Mouse (Mus musculus) liver, postnatal 0 days (tissue): ENCODE data around the gene Rtkn. TPM values are rescaled to one million over a fixed set of nuclear protein-coding genes. Genes with fewer than 3 reads are reported as not detected.
A peak's percentile ranks its signal among the peaks of the same experiment; 100 is the strongest.

ENCODE experiments used
- ATAC-seq: fragments of 200-750 bp; cut with Nextera tagmentation; 2 replicates; pipeline ENCODE4 v1.8.0; 2017; ENCODE audit warnings: mild to moderate bottlenecking, moderate library complexity
- DNase-seq: peaks from one replicate; pipeline ENCODE4 v3.0.0-alpha.2; 2016
- H3K27ac ChIP-seq: fragments of 300-500 bp; sonication (generic); 2 replicates; pipeline ENCODE4 v1.5.1; 2014; ENCODE audit warnings: antibody characterized with exemption, moderate library complexity, mild to moderate bottlenecking, low read depth
- H3K27me3 ChIP-seq: fragments of 300-500 bp; sonication (generic); 2 replicates; pipeline ENCODE4 v1.6.1; 2014; ENCODE audit warnings: low read length, control low read depth, mixed read lengths; ENCODE audit not compliant: insufficient read depth
- H3K36me3 ChIP-seq: fragments of 300-500 bp; sonication (generic); replicated peaks from 2 replicates; pipeline ENCODE4 v1.6.1; 2014; ENCODE audit warnings: mild to moderate bottlenecking, control low read depth, low read length, moderate library complexity, mixed read lengths; ENCODE audit not compliant: insufficient read depth
- H3K4me1 ChIP-seq: fragments of 300-500 bp; sonication (generic); 2 replicates; pipeline ENCODE4 v1.6.1; 2014; ENCODE audit warnings: antibody characterized with exemption, mild to moderate bottlenecking, control low read depth; ENCODE audit not compliant: insufficient read depth
- H3K4me2 ChIP-seq: fragments of 300-500 bp; sonication (generic); 2 replicates; pipeline ENCODE4 v1.6.1; 2014; ENCODE audit warnings: low read depth, mild to moderate bottlenecking, low read length, moderate library complexity, mixed read lengths
- H3K4me3 ChIP-seq: fragments of 300-500 bp; sonication (generic); 2 replicates; pipeline ENCODE4 v1.5.1; 2014; ENCODE audit warnings: low read depth, low read length
- H3K9ac ChIP-seq: fragments of 300-500 bp; sonication (generic); replicated peaks from 2 replicates; pipeline ENCODE4 v1.6.1; 2014; ENCODE audit warnings: mild to moderate bottlenecking, moderate library complexity
- H3K9me3 ChIP-seq: fragments of 300-500 bp; sonication (generic); 2 replicates; pipeline ENCODE4 v1.6.1; 2016; ENCODE audit warnings: mild to moderate bottlenecking, control low read depth, low read length, mixed read lengths
- CTCF ChIP-seq: sonication (generic); IDR thresholded peaks from 2 replicates; pipeline ENCODE4 v1.5.1; 2016; ENCODE audit warnings: antibody characterized with exemption, low read depth
- EP300 ChIP-seq: IDR thresholded peaks from 2 replicates; pipeline ENCODE4 v1.6.1; 2016; ENCODE audit warnings: antibody characterized with exemption, low read depth, mild to moderate bottlenecking
- WGBS: fragments of 180-500 bp; shearing (Covaris S2); extraction: QIAGEN DNeasy Blood & Tissue Kit; methylation state at CpG from one replicate; pipeline ENCODE4 v1.1.7; 2014; ENCODE audit not compliant: insufficient replicate concordance; 5-methylcytosine and 5-hydroxymethylcytosine counted together
- polyA plus RNA-seq: library from polyadenylated mRNA; unstranded; fragments of >200 nt; fragmentation: Nextera tagmentation; extraction: Ambion mirVana; gene quantifications from 2 replicates; pipeline ENCODE4 v1.2.1, GENCODE M21; 2015

Gene Rtkn
- polyA plus RNA-seq, 1 experiment from 2014 or later = 7.1 TPM

DNA sequence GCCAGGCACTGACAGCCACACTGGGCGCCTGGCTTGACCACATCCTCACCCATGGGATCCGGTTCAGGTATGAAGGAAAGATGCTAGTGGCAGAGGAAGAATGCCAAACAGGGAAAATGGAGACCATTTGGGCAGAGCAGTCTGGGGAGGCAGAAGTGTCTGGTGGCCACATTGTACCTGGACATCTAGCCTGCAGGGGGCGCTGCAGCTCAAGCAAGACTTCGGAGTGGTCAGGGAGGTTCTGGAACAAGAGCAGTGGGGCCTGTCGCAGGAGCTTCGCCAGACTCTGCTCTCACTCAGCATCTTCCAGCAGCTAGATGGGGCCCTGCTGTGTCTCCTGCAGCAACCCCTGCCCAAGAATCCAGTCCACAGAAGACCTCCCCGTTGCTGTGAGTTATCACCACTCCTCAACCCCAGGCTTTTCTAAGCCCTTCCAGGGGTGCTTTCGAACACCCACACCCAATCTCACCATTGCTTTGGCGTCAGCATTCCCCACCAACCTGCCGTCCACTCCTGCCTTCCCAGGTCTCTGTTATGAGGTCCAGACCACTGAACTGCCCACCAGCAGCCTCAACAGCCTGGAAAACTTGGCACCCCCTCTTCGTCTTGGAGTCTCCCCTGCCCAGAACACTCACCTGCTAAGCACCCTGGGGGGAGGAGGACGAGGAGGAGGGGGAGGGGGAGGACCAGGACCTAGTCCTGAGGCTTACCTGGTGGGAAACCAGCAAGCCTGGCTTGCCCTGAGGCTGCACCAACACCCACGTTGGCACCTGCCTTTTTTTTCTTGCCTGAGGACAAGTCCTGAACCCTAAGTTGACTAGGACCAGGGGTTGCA, 27.5 kb upstream of the Rtkn start:
- Histone ChIP-seq H3K9ac (peak overlapping the region; percentile 84), H3K27ac (peak overlapping the region; percentile 79; the same call in 1 of the 2 replicates), H3K4me2 (peak overlapping the region; percentile 80), H3K9me3 (no peaks in the 10 kb centered on the region), H3K4me1 (peaks cover 27% of the 10 kb centered on the region), H3K36me3 (peaks cover 18% of the 10 kb centered on the region), H3K4me3 (peak overlapping the region; percentile 77; the same call in 1 of the 2 replicates), H3K27me3 (no peaks in the 10 kb centered on the region)
- ATAC-seq (peak; percentile 46), DNase-seq (peak; percentile 91)
- TF ChIP-seq EP300 (no peak), CTCF (peak; percentile 98)
- WGBS = 40% methylated on average over 13 of the region's 13 CpGs

GRCm38 (mm10) chr6:83108762-83109668, 26.2 kb upstream of the Rtkn start, which contains the start of gene Mrpl53:
Gene Mrpl53 (plus strand): TSS chr6:83109040.
- Histone ChIP-seq H3K9ac (peak within 1 kb of the TSS; percentile 84), H3K27ac (peak within 1 kb of the TSS; percentile 79), H3K4me1 (peaks cover 19% of the 10 kb centered on the region), H3K9me3 (no peaks in the 10 kb centered on the region), H3K36me3 (peaks cover 18% of the 10 kb centered on the region), H3K27me3 (no peaks in the 10 kb centered on the region), H3K4me3 (peak within 1 kb of the TSS; percentile 77), H3K4me2 (peak within 1 kb of the TSS; percentile 80)
- ATAC-seq (peak; percentile 87), DNase-seq (peak; percentile 85)
- under 1% methylated on average over 74 of the region's 76 CpGs for WGBS
- peak; percentile 22; the same call in 1 of the 2 replicates for TF ChIP-seq EP300
- TF ChIP-seq CTCF = 0 out of 2 replicates have a peak, but pooled peaks have one; percentile 3

GRCm38 (mm10) chr6:83111510-83112136, 23.6 kb upstream of the Rtkn start:
- ATAC-seq (no peak), DNase-seq (no peak)
- no peaks in the 10 kb centered on the region for H3K27me3 ChIP-seq
- H3K9me3 ChIP-seq = no peaks in the 10 kb centered on the region
- no peak overlapping the region for H3K4me2 ChIP-seq
- TF ChIP-seq EP300 (no peak), CTCF (no peak)
- H3K27ac ChIP-seq = no peak overlapping the region
- H3K4me1 ChIP-seq = peaks cover 30% of the 10 kb centered on the region
- H3K4me3 ChIP-seq = no peak overlapping the region
- H3K9ac ChIP-seq = no peak overlapping the region
- WGBS = 72% methylated on average over 4 of the region's 4 CpGs
- peaks cover 16% of the 10 kb centered on the region for H3K36me3 ChIP-seq

GRCm38 (mm10) chr6:83115011-83115671, 20.1 kb upstream of the Rtkn start, which contains the start of gene Mogs:
Gene Mogs (plus strand): TSS chr6:83115496.
- Histone ChIP-seq H3K4me3 (peak within 1 kb of the TSS; percentile 57), H3K4me2 (peak within 1 kb of the TSS; percentile 98), H3K4me1 (peaks cover 22% of the 10 kb centered on the region), H3K36me3 (peaks cover 17% of the 10 kb centered on the region), H3K9ac (peak within 1 kb of the TSS; percentile 85), H3K27me3 (no peaks in the 10 kb centered on the region), H3K27ac (peak within 1 kb of the TSS; percentile 80), H3K9me3 (no peaks in the 10 kb centered on the region)
- 2% methylated on average over 51 of the region's 58 CpGs for WGBS
- ATAC-seq (peak; percentile 94), DNase-seq (peak; percentile 97)
- TF ChIP-seq EP300 (no peak), CTCF (peak; percentile 65)

DNA sequence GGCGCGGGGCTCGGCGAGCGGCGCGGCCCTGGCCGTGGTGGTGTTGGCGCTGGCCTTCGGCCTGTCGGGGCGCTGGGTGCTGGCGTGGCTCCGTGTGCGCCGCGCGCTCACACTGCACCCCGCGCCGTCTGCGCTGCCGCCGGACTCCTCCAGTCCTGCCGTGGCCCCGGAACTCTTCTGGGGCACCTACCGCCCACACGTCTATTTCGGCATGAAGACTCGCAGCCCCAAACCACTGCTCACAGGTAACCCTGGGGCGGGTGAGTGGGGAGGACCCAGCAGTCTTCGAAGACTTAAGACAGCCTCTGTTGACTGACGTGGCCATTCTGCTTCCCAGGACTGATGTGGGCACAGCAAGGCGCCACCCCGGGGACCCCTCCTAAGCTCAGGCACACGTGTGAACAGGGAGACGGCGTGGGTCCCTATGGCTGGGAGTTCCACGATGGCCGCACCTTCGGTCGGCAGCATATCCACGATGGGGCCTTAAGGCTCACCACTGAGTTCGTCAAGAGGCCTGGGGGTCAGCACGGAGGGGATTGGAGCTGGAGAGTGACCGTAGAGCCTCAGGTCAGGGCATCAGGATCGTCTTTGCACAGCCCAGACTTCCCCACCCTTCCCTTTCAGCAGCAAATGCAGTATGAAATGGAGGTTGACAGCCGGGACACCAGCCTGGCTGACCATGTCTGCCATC, 19.4 kb upstream of the Rtkn start:
- H3K27ac ChIP-seq = peak overlapping the region; percentile 80
- under 1% methylated on average over 40 of the region's 48 CpGs for WGBS
- H3K27me3 ChIP-seq = no peaks in the 10 kb centered on the region
- TF ChIP-seq CTCF = no peak
- no peak for TF ChIP-seq EP300
- peaks cover 11% of the 10 kb centered on the region for H3K36me3 ChIP-seq
- no peaks in the 10 kb centered on the region for H3K9me3 ChIP-seq
- peak overlapping the region; percentile 98 for H3K4me2 ChIP-seq
- DNase-seq (no peak), ATAC-seq (peak; percentile 58; the same call in 1 of the 2 replicates)
- peak overlapping the region; percentile 57 for H3K4me3 ChIP-seq
- H3K4me1 ChIP-seq = peaks cover 27% of the 10 kb centered on the region
- H3K9ac ChIP-seq = peak overlapping the region; percentile 85
